Mouse (Mus musculus) ES-CJ7 (cell line): Measurements from ENCODE around the gene Mxi1.

ENCODE experiments used
- DNase-seq: peaks from one replicate; pipeline ENCODE4 v3.0.0; 2011; ENCODE audit warnings: low read depth, low spot score

Mxi1 gene

DNA sequence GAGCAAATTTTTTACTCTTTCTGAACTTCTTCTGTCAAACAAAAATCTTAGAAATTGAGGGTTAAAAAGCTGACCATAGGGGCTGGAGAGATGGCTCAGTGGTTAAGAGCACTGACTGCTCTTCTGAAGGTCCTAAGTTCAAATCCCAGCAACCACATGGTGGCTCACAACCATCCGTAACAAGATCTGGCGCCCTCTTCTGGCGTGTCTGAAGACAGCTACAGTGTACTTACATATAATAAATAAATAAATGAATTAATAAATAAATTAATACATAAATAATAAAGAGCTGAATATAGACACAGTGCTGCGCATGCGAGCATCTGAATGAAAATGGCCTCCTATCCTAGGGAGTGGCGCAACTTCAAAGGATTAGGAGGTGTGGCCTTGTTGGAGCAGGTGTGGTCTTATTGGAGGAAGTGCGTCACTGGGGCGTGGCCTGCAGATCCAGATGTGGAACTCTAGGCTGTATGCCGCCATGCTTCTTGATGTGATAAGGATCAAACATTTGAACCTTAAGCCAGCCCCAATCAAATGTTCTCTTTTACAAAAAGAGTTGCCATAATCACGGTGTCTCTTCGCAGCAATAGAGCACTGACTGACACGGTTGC lies 12.2 kb downstream of the Mxi1 start:
- DNase-seq, result peak; percentile 95

DNA sequence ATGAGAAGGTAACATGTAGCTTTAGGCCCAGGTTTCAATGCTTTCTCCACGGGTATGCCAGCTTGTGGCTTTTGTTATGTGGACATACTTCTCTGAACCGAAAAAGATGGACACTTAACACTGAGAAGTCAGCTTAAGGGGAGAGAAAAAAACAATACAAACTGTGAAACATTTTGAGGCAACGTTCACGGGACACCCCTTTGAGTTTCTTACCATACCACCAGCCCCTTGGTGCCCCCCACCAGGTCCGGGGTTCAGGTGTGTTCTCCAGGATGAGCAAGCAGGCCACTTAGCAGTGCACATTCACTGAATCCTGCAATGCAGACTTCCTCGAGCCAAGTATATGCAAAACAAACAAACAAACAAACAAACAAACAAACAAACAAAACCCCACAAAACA lies 14.5 kb downstream of the Mxi1 start:
- no peak for DNase-seq

DNA sequence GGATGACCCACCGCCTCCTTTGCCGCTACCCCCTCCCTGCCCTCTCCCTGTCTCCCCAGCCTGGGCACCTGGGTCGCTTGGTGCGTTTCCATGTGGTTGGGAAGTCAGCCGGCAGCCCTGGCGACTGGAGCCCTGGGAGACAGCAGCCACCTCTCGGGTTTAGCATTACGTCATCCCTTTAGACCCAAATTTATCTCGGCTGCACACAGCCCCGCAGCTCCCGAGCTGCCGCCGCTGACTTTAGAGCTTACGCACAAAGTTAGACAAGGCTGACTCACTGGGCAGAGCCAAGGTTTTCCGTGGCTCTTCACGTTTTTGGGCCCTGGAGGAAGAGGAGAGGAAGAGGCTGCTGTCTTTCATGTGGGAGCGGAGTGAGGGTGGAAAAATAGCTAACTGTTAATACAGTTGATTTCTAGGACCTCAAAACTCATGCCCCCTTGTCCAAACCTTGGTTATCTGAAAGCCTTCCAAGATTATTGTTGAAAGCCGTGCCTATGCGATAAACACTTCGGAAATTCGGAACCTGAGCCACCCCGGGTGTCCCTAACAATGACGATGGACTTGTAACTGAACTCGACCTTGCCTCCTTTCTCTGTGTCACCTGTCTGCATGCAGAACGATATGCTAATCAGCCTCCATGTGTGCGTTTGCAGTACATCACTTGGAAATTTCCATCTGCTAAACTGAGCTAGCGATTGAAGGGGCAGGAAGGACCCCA lies 15.4 kb downstream of the Mxi1 start:
- peak; percentile 70 for DNase-seq

DNA sequence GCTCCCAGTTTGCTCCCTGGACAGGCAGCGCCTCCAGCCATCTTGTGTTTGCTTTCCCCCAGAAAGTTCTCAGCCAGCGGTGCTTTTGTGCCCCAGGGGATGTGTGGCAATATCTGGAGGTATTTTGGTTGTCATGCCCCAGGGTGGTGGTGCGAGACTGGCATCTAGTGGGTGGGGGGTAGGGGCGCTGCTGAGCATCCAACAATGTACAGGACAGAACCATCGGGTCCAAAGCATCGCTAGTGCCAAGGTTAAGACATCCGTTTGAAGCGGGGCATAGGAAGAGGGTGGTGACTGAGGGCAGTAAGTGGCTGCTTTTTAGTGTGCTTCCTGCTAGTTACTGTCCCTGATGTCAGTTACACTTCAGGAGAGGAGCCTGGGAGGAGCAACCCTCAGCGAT lies 17.8 kb downstream of the Mxi1 start:
- DNase-seq, result no peak

DNA sequence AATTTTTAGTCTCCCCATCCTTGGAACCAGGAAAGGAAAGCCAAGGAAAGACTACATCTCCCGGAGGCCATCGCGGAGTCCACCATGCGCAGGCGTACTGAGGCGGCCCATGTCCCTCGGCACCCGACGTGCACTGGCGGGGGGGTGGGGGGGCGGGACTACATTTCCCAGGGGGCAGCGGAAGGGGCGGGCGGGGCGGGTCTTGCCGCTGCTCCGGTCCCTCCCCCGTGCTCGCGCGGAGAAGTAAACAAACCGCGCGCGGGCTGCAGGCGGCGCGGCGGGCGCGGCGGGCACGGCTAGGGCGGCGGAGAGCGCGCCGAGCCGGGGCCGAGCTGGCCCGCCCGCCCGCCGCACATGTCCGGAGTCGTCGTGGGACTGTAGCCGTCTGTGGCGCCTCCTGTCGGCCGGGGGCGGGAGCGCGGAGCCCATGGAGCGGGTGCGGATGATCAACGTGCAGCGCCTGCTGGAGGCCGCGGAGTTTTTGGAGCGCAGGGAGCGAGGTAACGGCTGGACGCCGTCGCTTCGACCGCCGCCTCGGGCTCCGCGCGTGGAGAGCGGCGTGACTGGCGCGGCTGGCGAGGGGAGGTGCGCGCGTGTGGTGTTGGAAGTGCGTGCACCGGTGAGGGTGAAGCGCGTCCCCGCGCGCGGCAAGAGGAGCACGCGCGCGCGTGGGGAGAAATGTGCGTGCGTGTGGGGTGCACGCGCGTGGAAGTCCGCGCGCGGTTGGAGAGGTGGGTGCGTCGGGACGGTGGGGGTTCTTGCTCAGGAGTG lies 19.1 kb downstream of the Mxi1 start:
- peak; percentile 94 for DNase-seq

DNA sequence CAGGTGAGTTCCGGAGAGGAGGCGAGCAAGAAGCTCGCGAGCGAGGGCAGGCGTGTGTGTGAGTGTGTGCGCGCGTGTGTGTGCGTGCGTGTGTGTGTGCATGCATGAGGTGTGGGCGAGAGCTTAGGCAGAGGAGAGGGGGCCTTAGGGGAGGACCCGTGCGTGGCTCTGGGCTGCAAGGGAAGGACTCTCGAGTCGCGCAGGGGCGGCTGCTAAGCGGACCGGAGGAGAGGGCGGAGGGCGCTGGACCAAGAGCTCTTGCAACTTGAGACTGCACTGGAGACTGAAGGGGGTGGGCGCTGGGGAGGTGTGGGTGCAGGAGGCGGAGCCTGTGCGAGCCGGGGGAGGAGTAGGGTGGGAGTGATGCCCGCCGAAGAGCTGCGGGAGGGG lies 19.7 kb downstream of the Mxi1 start:
- peak; percentile 90 for DNase-seq

DNA sequence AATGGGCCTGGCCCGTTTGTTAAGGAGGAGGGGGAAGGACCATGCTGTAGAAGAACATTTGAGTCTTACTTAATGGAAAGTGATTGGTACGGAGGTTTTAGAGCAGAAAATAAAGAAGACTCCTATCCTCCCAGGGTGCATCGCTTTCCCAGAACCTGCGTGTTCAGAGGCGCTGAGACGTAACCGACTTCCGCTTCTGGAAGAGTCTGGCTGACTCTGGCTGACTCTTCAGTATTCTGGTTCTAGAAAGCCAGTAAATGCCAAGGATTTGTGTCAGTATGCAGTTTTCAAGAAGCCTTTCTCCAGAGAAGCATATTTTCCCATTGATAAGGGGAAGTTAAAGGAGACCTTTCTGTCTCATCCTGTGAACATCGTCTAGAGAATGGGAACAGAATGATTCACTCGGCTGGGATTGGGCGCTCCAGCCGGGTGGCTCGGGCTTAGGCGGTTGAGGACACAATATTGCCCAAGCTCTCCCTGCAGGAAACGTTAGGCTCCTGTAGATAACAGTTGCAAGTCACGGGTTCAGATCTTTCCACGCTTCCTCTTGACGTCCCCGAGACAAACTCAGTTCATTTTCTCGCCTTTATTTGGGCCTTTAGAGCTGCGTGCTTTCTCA lies 21.7 kb downstream of the Mxi1 start:
- DNase-seq, result no peak

DNA sequence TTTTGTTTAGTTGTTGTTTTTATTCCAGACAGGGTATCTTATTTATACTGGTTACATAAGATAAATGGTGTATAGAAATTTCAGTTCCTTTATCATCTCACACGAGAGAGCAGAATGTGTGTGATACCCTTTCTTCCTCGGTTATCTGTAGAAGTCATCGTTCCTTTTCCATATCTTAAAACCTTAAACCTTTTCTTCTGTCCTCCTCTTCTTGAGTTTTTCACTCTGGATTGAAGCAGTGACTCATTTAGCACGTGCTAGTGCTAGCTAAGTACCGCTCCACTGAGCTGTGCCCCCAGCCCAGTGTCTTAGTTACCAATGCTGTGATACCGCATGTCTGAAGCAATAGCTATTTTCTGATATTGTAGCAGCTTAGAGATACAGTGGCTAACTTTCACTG lies 23.4 kb downstream of the Mxi1 start:
- DNase-seq, result no peak

DNA sequence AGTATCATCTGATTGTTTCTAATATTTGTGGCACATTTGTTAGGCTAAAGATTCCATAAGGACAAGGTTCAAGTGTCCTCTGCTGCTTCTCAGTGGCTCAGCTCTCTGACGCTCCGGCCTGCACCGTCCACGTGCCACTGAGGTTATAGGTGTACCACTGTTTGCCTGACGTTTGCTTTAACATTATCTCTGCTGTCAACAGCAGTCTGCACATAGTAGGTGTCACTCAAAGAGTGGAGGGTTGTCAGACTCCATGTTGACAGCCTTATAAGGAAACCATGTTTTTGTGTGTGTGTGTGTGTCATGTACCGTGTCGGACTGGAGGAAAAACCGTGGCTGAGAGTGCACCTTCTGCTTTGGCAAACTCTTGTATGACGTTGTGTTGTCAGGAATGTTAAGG lies 24.9 kb downstream of the Mxi1 start:
- no peak for DNase-seq

DNA sequence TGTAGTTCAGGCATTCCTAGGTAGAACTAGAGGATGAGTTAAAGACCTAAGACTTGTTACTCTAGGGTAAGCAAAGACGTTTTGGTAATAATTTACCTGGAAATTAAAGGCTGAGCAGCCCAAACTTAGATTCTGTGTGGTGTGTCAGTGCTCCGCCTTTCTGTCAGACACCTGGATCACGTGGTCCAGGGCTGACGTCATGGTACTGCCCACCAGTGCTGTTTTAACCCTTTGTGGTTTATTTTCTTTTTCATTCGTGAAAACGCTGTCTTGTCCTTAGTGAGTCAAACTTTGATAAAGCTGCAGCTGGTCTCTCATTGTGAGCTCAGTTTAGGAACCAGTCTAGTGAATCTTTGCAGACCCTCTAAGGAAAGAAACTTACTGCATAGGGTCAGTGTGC lies 30.1 kb downstream of the Mxi1 start:
- no peak for DNase-seq

DNA sequence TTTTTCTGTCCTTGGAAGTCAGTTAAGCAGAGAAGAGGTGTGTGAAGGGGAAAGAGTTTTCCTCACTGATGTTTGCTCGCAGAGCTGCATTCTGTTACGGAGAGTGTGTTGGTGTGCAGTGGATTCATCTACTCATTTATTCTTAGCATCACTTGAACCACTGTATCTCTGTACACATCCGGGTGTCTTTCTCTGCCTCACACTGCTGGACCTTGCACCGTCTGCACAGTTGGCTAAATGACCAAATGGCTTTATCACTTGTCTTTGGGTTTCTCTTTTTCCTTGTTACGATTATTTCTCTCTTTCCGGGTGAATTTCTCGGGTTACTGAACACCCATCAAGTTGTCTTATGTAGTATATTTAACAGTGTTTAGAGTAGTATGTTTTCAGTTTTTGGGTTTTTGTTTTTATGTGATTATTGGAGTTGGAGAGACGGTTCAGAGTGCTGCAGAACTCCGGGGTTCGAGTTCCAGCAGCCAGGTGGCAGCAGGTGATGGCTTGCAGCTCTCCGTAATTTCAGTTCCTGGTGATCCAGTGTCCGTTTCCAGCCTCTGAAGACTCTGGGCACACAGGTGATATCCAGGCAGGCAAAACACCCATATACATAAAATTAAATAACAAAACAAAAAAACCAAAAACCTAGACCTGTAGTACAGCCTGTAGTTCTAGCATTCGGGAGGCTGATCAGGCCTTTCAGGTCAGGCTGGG lies 33.0 kb downstream of the Mxi1 start:
- DNase-seq, result no peak

DNA sequence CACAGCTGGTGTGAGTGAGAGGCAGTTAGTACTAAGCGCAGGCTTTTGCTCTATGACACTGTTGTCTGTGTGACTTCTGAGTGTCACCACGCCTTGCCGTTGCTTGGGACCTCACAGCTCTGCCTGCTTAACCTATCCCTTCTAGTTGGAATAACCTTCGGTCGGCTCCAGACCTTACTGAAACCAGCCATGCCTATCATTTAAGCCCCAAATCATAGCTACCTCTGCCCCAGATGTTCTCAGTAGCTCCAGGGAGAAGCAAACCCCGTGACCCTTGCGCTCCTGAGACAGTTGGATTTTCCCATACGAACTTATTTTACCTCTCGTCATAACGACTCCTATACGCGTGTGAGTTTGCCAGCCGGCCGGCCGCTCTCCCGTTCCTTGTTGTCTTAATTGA lies 33.7 kb downstream of the Mxi1 start:
- no peak for DNase-seq

DNA sequence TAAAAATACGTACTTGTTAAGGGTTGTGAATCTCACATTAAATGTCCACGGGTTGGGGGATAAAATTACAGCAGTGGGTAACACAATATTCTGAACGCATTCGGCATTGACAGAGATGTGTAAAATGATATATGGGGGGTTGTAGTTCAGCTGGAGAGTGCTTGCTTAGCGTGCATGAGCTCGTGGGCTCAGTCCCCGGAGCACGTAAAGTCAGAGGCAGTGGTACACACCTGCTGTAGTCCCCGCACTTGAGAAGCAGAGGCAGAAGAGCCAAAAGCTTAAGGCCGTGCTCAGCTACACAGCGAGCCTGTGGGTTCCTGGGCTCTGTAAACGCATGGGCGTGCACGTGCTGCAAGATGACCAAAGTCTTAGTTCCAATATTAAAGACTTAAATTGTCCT lies 35.4 kb downstream of the Mxi1 start:
- no peak for DNase-seq

DNA sequence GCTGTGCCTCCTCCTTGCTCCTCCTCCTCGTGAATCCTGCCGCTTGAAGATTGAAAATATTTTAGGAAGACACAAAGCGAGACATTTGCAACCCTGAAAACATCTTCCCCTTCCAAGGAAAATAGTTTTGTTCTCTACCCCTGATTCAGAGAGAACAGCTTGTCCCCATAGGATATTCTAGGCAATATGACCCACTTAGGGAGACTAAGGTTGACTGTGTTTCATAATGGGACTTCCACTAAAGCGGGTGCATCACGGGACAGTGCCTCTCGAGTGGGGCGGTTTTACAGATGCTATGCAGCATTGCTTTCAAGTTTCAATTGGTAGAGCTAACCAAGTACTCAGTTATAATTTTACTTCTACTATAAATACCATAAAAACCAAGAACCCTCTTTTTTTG lies 43.5 kb downstream of the Mxi1 start:
- DNase-seq, result no peak

DNA sequence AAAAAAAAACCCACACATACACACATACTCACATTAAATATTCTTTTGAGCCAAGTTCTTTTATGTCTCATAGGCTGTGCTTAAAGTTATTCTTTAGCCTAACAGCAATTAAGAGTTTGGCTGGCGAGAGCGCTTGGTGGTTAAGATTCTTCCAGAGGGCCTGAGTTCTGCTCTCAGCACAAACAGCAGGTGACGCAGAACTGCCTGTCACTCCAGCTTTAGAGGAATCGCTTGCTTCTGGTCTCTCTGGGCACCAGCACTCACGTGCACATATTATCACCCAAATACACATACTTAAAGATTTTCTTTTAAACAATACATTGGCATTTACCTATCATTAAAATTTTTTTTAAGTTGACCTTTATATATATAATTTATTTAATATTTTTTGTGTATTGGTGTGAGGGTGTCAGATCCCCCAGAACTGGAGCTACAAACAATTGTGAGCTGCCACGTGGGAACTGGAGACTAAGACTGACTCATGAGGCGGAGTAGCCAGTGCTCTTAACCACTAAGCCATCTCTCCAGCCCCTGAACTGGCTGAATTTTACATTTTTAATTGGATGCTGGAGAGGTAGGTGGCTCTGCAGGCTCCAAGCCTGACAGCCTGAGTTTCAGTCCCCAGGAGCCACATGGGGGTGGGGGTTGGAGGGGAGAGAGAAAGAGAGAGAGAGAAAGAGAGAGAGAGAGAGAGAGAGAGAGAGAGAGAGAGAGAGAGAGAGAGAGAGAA lies 44.1 kb downstream of the Mxi1 start:
- DNase-seq, result no peak

DNA sequence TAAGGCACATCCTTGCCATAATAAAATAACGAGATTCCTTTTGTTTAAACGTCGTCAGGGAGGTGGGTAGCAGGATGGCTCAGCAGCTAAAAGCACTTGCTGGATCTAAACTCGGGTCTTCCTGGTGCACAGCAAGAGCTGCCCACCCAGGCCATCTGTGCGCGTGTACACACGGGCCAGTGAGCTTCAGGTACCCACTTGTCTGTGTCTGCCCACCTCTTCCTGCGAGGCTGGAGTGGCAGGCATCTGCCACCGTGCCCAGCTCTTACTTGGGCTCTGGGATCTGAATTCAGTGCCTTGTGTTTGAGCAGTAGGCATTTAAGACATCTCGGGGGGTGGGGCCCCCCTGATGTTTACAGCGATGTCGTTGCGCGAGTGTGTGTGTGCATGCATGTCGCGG lies 44.7 kb downstream of the Mxi1 start:
- DNase-seq, result no peak

DNA sequence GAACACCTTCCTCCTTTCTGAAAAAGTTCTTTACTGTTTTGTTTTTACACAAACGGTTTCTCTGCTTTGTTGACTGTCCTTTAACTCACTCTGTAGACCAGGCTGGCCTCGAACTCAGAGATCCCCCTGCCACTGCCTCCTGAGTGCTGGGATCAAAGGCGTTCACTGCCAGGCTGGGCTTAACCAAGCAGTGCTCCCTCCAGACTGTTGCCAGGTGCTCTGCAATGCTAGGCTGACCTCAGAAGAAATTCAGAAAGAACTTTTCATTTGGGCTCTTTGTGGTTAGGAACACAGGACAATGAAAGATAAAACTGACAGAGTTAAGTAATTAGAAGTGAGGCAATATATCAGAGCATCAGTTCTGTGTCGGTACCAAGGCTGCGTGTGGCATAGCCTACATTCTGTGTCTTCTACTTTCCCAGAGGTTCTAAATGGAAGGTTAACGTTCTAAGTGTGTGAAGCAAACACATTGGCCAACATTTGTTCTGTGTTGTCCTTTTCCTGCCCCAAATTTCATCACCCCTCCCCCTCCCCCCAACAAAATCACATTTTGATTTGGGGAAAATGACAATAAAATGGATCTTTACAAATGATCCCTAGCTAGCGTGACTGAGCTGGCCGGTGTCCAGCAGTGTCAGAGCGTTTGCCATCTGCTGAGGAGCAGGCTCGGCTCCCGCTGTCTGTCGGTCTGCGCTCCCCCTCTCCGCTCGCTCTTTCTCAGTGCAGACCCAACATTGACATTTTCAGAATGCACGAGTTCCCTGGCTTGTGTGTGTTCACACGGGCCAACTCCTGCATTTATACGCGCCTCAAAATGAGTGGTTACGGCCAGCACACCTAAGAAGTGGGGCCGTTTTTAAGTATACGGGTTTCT lies 49.1 kb downstream of the Mxi1 start:
- DNase-seq, result no peak

DNA sequence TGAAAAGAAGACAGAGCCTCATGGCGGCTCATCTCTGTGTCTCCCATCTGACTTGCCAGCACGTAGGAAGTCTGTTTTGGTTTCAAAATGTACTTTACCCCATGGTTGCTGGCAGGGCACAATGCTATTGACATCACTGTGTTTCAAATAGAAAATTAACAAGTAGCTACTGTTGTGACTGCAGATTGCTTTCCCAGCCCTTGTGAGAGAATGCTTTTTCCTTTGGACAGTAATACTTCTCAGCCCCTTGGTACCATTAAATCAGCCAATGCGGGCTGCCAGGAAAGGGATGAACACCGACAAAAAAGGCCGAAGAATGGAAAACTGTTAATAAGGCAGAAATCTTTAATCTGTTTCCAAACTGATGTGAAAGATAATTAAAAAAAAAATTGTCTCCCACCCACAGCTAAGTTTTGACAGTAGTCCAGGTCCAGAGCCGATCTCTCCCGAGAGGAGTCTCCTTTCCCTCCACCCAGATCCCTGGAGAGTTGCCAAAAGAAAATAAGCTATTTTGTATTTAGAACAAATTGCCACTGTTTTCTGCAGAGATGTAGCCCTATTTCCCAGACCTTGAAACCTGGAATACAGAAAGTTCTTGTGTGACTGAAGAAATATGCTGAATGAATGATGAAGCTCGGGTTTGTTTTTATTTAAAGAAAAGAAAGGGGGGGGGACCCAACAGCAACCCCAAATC lies 50.1 kb downstream of the Mxi1 start:
- DNase-seq, result no peak

DNA sequence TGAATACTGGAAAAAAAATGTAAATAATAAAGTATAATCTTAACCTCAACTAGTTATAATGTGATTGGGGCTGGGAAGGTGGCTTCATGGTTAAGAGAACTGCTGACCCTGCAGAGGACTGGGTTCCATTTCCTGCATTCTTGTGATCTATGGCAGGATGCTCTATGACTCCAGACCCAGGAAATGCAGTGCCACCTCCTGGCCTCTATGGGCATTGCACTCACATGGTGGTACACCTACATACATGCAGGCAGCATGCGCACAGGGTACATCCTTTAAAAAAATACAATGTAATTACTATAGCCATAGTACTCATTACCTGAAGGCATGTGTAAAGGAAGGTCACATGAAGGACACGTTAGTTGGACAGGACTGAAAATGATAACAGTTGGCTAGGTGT lies 52.6 kb downstream of the Mxi1 start:
- DNase-seq, result peak; percentile 77

DNA sequence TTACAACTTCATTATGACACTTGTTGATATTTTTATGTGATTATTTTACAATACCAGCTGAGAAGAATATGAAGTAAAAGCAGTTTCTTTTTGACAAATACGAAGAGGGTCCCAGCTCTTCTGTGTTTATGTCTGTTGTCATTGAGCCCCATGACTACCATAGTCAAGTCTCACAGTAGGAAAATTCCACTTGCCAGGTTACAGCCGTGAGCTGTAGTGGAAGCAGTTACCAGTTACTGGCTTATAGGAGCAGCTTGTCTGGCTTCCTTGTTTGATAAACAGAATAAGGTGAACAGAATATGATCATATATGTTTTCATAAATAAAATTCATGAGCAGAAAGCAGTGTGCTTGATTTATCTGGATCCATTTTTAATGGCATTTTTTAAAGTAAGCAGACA lies 54.2 kb downstream of the Mxi1 start:
- DNase-seq, result no peak
